Comparison of ENCODE assay signal across 14 mouse cellular contexts in genomic region chr4:152614356-152615100, GRCm38 (mm10).
DNase-seq lines count a peak whose midpoint lies in the region.
"Had no signal": no experiment of that assay in that cellular context is flagged by ENCODE, and none has a peak within 500 bp of the region (broad histone marks: within the 10 kb centered on the region; RNA-seq: fewer than 3 reads in every experiment).

No protein-coding gene starts in this region.

- intact Hi-C loops in left cerebral cortex, postnatal 14 days (cut with DNase I): no loop called here

- DNase-seq in layer of hippocampus, adult 11-12 months (ENCODE audit: low spot score): peak; percentile 35
- no peak for DNase-seq in layer of hippocampus, postnatal 14 days (ENCODE audit: low spot score in 2 of 2)
- peak; percentile 58 to 64 for DNase-seq in frontal cortex, postnatal 14 days (ENCODE audit: low spot score in 2 of 2)
- DNase-seq in left cerebral cortex, postnatal 14 days (ENCODE audit: low spot score in 2 of 2): peak; percentile 80 to 87
- peak; percentile 79 for DNase-seq in right cerebral cortex, postnatal 25 days
- no peak for DNase-seq in ovary, postnatal 14 days (ENCODE audit: low spot score)
- no peak for DNase-seq in ovary, adult 18-20 months (ENCODE audit: low spot score)
- no peak for DNase-seq in ovary, postnatal 10 days (ENCODE audit: low spot score)
- DNase-seq: adrenal gland, adult 8-10 months; cerebellum, postnatal 14 days; lung, adult 18-20 months; lung, postnatal 14 days; midbrain, embryonic 14.5 days; thymus, postnatal 25 days had no signal

Comparison
In these comparisons a context has a peak if more than half of its experiments do, and no peak if none do; other contexts are left out.
1. DNase-seq: peak in layer of hippocampus, adult 11-12 months (single experiment), frontal cortex, postnatal 14 days (2 of 2), left cerebral cortex, postnatal 14 days (2 of 2) and right cerebral cortex, postnatal 25 days (single experiment); none in layer of hippocampus, postnatal 14 days (0 of 2), ovary, postnatal 14 days (single experiment), ovary, adult 18-20 months (single experiment) and ovary, postnatal 10 days (single experiment).